Mouse (Mus musculus) lung, embryonic 14.5 days (tissue): ENCODE results near the gene Cyfip2. TPM values are rescaled to one million over a fixed set of nuclear protein-coding genes. Genes with fewer than 3 reads are reported as not detected.

ENCODE experiments used
- ATAC-seq: fragments of 200-750 bp; cut with Nextera tagmentation; 2 replicates; pipeline ENCODE4 v1.8.0; 2017; ENCODE audit warnings: mild to moderate bottlenecking, moderate TSS enrichment, moderate library complexity; ENCODE audit not compliant: insufficient read depth
- DNase-seq: peaks from one replicate; pipeline ENCODE4 v3.0.0-alpha.2; 2015
- H3K27ac ChIP-seq: fragments of 300-500 bp; sonication (generic); 2 replicates; pipeline ENCODE4 v1.5.1; 2014; ENCODE audit warnings: low read depth, mild to moderate bottlenecking, moderate library complexity
- H3K27me3 ChIP-seq: fragments of 300-500 bp; sonication (generic); 2 replicates; pipeline ENCODE4 v1.6.1; 2014; ENCODE audit warnings: low read length, control low read depth; ENCODE audit not compliant: insufficient read depth
- H3K36me3 ChIP-seq: fragments of 300-500 bp; sonication (generic); 2 replicates; pipeline ENCODE4 v1.6.1; 2014; ENCODE audit warnings: control low read depth; ENCODE audit not compliant: insufficient read depth
- H3K4me1 ChIP-seq: fragments of 300-500 bp; sonication (generic); 2 replicates; pipeline ENCODE4 v1.6.1; 2014; ENCODE audit warnings: antibody characterized with exemption, control low read depth; ENCODE audit not compliant: insufficient read depth
- H3K4me2 ChIP-seq: fragments of 300-500 bp; sonication (generic); 2 replicates; pipeline ENCODE4 v1.6.1; 2014; ENCODE audit warnings: mild to moderate bottlenecking
- H3K4me3 ChIP-seq: fragments of 300-500 bp; sonication (generic); 2 replicates; pipeline ENCODE4 v1.5.1; 2014; ENCODE audit warnings: low read depth, low read length
- H3K9ac ChIP-seq: fragments of 300-500 bp; sonication (generic); 2 replicates; pipeline ENCODE4 v1.6.1; 2014
- H3K9me3 ChIP-seq: fragments of 300-500 bp; sonication (generic); 2 replicates; pipeline ENCODE4 v1.6.1; 2016; ENCODE audit warnings: low read depth, low read length, control low read depth
- CTCF ChIP-seq: IDR thresholded peaks from 2 replicates; pipeline ENCODE4 v1.5.1; 2016; ENCODE audit warnings: antibody characterized with exemption, low read depth
- WGBS: fragments of 180-500 bp; shearing (Covaris S2); extraction: QIAGEN DNeasy Blood & Tissue Kit; methylation state at CpG from one replicate; pipeline ENCODE4 v1.1.7; 2014; 5-methylcytosine and 5-hydroxymethylcytosine counted together
- polyA plus RNA-seq: library from polyadenylated mRNA; unstranded; fragments of >200 nt; fragmentation: Nextera tagmentation; extraction: Ambion mirVana; gene quantifications from 2 replicates; pipeline ENCODE4 v1.2.1, GENCODE M21; 2014

The Cyfip2 gene
- polyA plus RNA-seq, 1 experiment from 2014 or later: 6.1 TPM

- ATAC-seq: peak; percentile 89
These were observed 746 bp downstream of the Cyfip2 start for GRCm38 (mm10) chr11:46311703-46312522.

GRCm38 (mm10) chr11:46311181-46311702 is 1.4 kb downstream of the Cyfip2 start:
- Histone ChIP-seq H3K4me2 (peak overlapping the region; percentile 98), H3K36me3 (no peaks in the 10 kb centered on the region), H3K27me3 (peaks cover 6% of the 10 kb centered on the region; the same call in 1 of the 2 replicates), H3K27ac (no peak overlapping the region), H3K9ac (peak overlapping the region; percentile 62), H3K4me1 (no peaks in the 10 kb centered on the region; the same call in 1 of the 2 replicates), H3K9me3 (no peaks in the 10 kb centered on the region), H3K4me3 (peak overlapping the region; percentile 63)
- ATAC-seq (peak; percentile 30; the same call in 1 of the 2 replicates), DNase-seq (no peak)
- WGBS: 13% methylated on average over 14 of the region's 14 CpGs
- TF ChIP-seq CTCF: no peak

More at GRCm38 (mm10) chr11:46311703-46312522, 746 bp downstream of the Cyfip2 start:
- Histone ChIP-seq H3K4me3 (peak overlapping the region; percentile 63), H3K27me3 (peaks cover 6% of the 10 kb centered on the region; the same call in 1 of the 2 replicates), H3K9me3 (no peaks in the 10 kb centered on the region), H3K4me1 (no peaks in the 10 kb centered on the region; the same call in 1 of the 2 replicates), H3K36me3 (no peaks in the 10 kb centered on the region), H3K27ac (no peak overlapping the region), H3K9ac (peak overlapping the region; percentile 62), H3K4me2 (peak overlapping the region; percentile 98)
- DNase-seq: peak; percentile 80
- no peak for TF ChIP-seq CTCF
- WGBS: under 1% methylated on average over 70 of the region's 71 CpGs

GRCm38 (mm10) chr11:46310647-46311063 is 2.0 kb downstream of the Cyfip2 start:
- TF ChIP-seq CTCF: no peak
- no peaks in the 10 kb centered on the region for H3K36me3 ChIP-seq
- H3K9me3 ChIP-seq: no peaks in the 10 kb centered on the region
- WGBS: 71% methylated on average over 5 of the region's 5 CpGs
- H3K9ac ChIP-seq: no peak overlapping the region
- no peaks in the 10 kb centered on the region; the same call in 1 of the 2 replicates for H3K4me1 ChIP-seq
- no peak for DNase-seq
- peaks cover 6% of the 10 kb centered on the region; the same call in 1 of the 2 replicates for H3K27me3 ChIP-seq
- no peak overlapping the region for H3K27ac ChIP-seq
- H3K4me3 ChIP-seq: no peak overlapping the region
- ATAC-seq: no peak
- peak overlapping the region; percentile 98 for H3K4me2 ChIP-seq

GRCm38 (mm10) chr11:46309808-46310555 is 2.7 kb downstream of the Cyfip2 start:
- H3K27ac ChIP-seq: no peak overlapping the region
- H3K4me1 ChIP-seq: no peaks in the 10 kb centered on the region; the same call in 1 of the 2 replicates
- no peak overlapping the region for H3K4me3 ChIP-seq
- no peaks in the 10 kb centered on the region for H3K9me3 ChIP-seq
- no peaks in the 10 kb centered on the region for H3K36me3 ChIP-seq
- H3K4me2 ChIP-seq: no peak overlapping the region
- ATAC-seq (no peak), DNase-seq (no peak)
- 81% methylated on average over 10 of the region's 10 CpGs for WGBS
- H3K9ac ChIP-seq: no peak overlapping the region
- TF ChIP-seq CTCF: no peak
- peaks cover 6% of the 10 kb centered on the region; the same call in 1 of the 2 replicates for H3K27me3 ChIP-seq

GRCm38 (mm10) chr11:46309111-46309741 is 3.4 kb downstream of the Cyfip2 start:
- ATAC-seq (no peak), DNase-seq (no peak)
- Histone ChIP-seq H3K36me3 (no peaks in the 10 kb centered on the region), H3K4me1 (no peaks in the 10 kb centered on the region; the same call in 1 of the 2 replicates), H3K9ac (no peak overlapping the region), H3K27me3 (peaks cover 6% of the 10 kb centered on the region; the same call in 1 of the 2 replicates), H3K4me2 (no peak overlapping the region), H3K4me3 (no peak overlapping the region), H3K27ac (no peak overlapping the region), H3K9me3 (no peaks in the 10 kb centered on the region)
- no peak for TF ChIP-seq CTCF
- 67% methylated on average over 20 of the region's 20 CpGs for WGBS

GRCm38 (mm10) chr11:46308271-46308974 is 4.2 kb downstream of the Cyfip2 start:
- no peak for TF ChIP-seq CTCF
- no peak for DNase-seq
- H3K9ac ChIP-seq: no peak overlapping the region
- no peaks in the 10 kb centered on the region; the same call in 1 of the 2 replicates for H3K4me1 ChIP-seq
- H3K36me3 ChIP-seq: no peaks in the 10 kb centered on the region
- WGBS: 71% methylated on average over 11 of the region's 11 CpGs
- no peak overlapping the region for H3K4me2 ChIP-seq
- H3K27me3 ChIP-seq: peaks cover 6% of the 10 kb centered on the region; the same call in 1 of the 2 replicates
- no peaks in the 10 kb centered on the region for H3K9me3 ChIP-seq
- no peak overlapping the region for H3K4me3 ChIP-seq
- ATAC-seq: no peak
- no peak overlapping the region for H3K27ac ChIP-seq
